Mouse (Mus musculus): ENCODE data around the gene Tmtc2.

DNA sequence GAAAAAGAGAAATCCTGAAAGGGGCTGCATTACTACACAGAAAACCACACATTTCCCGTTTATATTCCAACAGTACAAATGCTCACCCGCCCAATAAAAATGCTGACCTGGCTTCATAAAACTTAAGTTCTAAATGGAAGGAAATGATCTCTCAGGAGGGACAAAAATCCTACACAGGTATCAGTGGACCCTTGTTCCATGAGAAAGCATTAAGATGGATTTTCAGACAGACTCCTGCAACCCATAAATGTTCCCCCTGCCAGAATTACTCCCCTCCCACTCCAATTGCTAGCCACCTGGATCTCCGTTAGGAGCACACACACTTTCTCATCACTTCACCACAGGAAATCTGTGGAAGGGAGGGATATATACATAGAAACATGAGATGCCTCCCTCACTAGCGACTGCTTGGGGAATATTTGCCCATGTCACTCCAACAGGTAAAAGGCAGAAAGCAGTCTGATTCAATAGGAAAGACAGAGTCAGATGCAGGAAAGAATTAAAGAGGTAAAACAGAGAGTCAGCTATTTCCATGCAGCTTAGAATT, 250.5 kb downstream of the Tmtc2 start:
- TF ChIP-seq POLR2AphosphoS2 (IDR thresholded peaks at IDR 0.05; ENCODE audit: insufficient read length, low read depth) (no peak), USF1 (IDR thresholded peaks at IDR 0.05; ENCODE audit: low read depth) (no peak), POLR2A (IDR thresholded peaks at IDR 0.05; ENCODE audit: insufficient read length, low read depth) (no peak), E2F4 (IDR thresholded peaks at IDR 0.05; ENCODE audit: insufficient read depth) (no peak), MYOD1 (IDR thresholded peaks at IDR 0.05; ENCODE audit: control insufficient read depth in 1 of 3, insufficient read length in 2 of 3, low read depth in 2 of 3) (no peak), CEBPB (IDR thresholded peaks at IDR 0.05; ENCODE audit: insufficient read depth, poor library complexity, severe bottlenecking) (no peak), REST (IDR thresholded peaks at IDR 0.05; ENCODE audit: insufficient read depth, insufficient read length) (no peak), MAX (IDR thresholded peaks at IDR 0.05; ENCODE audit: low read depth) (no peak)
